Mouse (Mus musculus): ENCODE results near the gene Rwdd4a. TPM values are rescaled to one million over a fixed set of nuclear protein-coding genes. Genes with fewer than 3 reads are reported as not detected.

Gene Rwdd4a
- polyA plus RNA-seq, 1 experiment = 29.1 TPM

DNA sequence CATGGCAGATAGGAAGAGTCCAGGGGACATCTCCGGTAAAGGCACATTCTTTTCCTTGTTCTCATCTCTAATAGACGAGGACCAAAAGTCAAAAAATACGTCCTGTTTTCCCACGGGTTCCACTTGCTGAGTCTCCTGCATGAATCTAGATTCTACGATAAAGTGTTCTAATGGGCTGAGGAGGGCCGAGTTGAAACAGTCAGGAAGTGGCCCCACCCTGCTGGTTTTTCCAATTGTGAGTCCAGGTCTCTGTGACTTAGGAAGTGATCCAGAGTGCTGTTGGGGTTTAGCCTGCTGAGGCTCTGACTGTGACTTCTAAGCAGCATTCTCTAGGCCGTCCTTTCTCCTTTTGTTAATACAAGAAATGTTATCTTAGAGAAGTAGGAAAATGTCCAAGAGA, 23.0 kb downstream of the Rwdd4a start:
- no peak overlapping the region for H3K4me3 ChIP-seq (ENCODE audit: insufficient read depth, low read depth, low read length)
- H3K27ac ChIP-seq (replicated peaks; ENCODE audit: low read depth, low read length) = peak overlapping the region; percentile 42
- no peaks in the 10 kb centered on the region; the same call in 1 of the 2 replicates for H3K4me1 ChIP-seq (ENCODE audit: control insufficient read depth, insufficient read depth, insufficient read length, low read length)

DNA sequence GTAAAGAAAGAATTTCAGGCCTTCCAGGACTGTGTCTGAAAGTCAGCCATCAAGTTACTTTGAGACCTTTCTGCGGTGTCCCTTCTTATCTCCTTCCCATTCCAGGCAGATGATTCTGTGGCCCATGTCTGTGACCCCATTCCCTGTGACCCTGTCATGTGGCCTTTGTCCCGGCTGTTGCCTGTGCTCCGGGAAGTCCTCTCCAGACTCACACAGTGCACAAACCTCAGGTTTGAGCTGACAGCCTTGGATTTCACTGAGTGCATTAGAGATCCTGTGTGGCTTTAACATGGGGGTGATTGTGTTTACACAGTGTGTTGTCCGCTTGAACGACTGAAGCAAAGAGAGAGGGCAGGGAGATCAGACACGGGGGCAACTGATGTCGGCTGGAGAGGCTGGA, 24.8 kb downstream of the Rwdd4a start:
- no peaks in the 10 kb centered on the region; the same call in 1 of the 2 replicates for H3K4me1 ChIP-seq (ENCODE audit: control insufficient read depth, insufficient read depth, insufficient read length, low read length)
- no peak overlapping the region for H3K27ac ChIP-seq (replicated peaks; ENCODE audit: low read depth, low read length)
- H3K4me3 ChIP-seq (ENCODE audit: insufficient read depth, low read depth, low read length) = no peak overlapping the region

DNA sequence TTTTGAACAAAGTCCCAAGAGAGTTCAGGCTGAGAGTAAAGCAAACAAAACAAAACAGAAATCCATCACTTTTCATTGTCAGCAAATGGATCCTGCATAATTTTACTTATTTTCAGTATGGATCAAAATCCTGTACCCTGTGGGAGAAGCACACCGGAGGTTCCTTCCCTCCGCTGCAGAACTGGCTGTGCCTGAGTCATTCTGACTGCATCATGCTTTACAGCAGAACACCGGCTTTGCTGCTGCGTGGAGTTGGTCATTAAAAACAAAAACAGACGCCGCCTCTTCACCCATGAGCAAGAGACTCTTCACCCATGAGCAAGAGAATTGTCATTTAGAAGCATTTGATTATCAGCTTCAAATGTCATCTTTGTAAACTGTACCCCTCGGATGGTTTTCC, 27.3 kb downstream of the Rwdd4a start:
- no peaks in the 10 kb centered on the region; the same call in 1 of the 2 replicates for H3K4me1 ChIP-seq (ENCODE audit: control insufficient read depth, insufficient read depth, insufficient read length, low read length)
- H3K4me3 ChIP-seq (ENCODE audit: insufficient read depth, low read depth, low read length) = no peak overlapping the region
- H3K27ac ChIP-seq (replicated peaks; ENCODE audit: low read depth, low read length) = no peak overlapping the region

DNA sequence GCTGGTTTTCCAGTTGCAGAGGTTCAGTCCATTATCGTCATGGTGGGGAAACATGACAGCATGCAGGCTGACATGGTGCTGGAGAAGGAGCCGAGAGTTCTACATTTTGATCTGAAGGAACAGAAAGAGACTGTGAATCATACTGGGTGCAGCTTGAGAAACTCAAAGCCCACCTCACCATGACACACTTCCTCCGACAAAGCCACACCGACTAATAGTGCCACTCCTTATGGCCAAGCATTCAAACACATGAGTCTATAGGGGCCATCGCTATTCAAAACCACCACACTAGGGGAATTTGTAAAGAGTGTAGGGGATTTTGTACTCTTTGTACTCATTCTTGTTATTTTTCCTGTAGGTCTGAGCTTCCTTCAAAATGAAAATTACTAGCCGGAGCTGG, 33.1 kb downstream of the Rwdd4a start:
- no peaks in the 10 kb centered on the region for H3K4me1 ChIP-seq (ENCODE audit: control insufficient read depth, insufficient read depth, insufficient read length, low read length)
- H3K4me3 ChIP-seq (ENCODE audit: insufficient read depth, low read depth, low read length) = no peak overlapping the region
- no peak overlapping the region for H3K27ac ChIP-seq (replicated peaks; ENCODE audit: low read depth, low read length)

DNA sequence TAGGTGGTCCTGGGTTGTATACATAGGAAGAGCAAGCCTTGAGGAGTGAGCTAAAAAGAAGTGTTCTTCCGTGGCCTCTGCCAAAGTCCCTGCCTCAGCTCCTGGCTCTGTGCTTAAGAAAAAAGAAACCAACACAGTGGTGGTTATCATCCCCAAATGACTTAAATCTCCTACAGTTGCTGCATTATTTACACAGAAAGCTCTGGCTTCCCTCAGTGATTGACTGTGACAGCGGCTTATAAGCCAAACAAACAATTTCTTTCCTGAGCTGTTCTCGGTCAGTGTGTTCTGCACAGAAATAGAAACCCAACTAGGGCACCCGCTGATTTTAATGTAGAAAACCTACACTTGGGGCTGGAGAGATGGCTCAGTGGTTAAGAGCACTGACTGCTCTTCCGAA, 34.6 kb downstream of the Rwdd4a start:
- Histone ChIP-seq H3K27ac (replicated peaks; ENCODE audit: low read depth, low read length) (no peak overlapping the region), H3K4me1 (ENCODE audit: control insufficient read depth, insufficient read depth, insufficient read length, low read length) (no peaks in the 10 kb centered on the region), H3K4me3 (ENCODE audit: insufficient read depth, low read depth, low read length) (no peak overlapping the region)

DNA sequence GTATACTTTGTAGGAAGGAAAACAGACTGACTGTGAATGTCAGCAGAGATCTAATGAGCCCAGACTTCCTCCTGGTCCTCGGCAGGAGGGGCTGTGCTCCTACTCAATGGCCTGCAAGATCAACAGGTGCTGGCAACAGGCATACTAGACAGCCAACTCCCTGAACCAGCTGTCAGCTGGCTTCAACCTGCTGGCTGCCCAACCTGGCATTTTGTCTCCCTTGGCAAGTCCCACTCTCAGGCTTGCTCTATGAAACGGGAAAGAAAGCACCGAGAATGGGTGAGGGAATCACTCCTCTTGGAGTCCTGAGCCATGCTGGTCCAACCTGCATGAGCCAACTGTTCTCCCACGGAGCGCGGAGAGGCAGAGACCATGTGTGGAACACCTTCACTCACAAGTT, 36.7 kb downstream of the Rwdd4a start:
- H3K27ac ChIP-seq (replicated peaks; ENCODE audit: low read depth, low read length) = no peak overlapping the region
- H3K4me1 ChIP-seq (ENCODE audit: control insufficient read depth, insufficient read depth, insufficient read length, low read length) = no peaks in the 10 kb centered on the region
- no peak overlapping the region for H3K4me3 ChIP-seq (ENCODE audit: insufficient read depth, low read depth, low read length)

DNA sequence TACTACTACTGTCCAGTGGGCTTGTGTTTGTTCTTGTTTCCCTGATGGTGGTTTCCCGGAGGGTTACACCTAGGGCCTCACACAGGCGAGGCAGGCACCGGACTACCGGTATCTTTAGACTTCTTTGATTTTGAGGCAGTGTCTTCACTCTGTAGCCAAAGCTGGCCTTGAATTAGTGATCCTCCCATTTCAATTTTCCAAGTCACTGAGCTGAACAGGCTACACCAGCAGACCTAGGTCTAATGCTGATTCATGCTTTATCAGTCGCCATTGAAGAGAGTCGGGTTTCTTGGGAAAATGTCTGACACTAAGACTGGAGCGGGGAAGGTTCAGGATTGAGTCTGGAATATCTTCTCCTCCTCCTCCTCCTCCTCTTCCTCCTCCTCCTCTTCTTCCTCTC, 40.0 kb downstream of the Rwdd4a start:
- no peak overlapping the region for H3K4me3 ChIP-seq (ENCODE audit: insufficient read depth, low read depth, low read length)
- H3K27ac ChIP-seq (replicated peaks; ENCODE audit: low read depth, low read length) = no peak overlapping the region
- H3K4me1 ChIP-seq (ENCODE audit: control insufficient read depth, insufficient read depth, insufficient read length, low read length) = no peaks in the 10 kb centered on the region

DNA sequence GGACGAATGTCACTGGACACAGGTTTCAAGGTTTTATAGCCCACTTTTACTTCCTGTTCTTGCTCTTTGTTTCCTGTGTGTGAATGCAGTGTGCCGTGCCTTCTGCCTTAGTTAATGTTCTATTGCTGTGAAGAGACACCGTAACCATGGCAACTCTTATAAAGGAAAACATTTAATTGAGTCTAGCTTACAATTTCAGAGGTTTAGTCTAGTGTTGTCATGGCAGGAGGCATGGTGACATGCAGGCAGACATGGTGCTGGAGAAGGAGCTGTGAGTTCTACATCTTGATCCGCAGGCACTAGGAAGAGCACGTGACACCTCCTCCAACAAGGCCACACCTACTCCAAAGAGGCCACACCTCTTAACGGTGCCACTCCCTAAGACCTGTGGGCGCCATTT, 48.0 kb downstream of the Rwdd4a start:
- Histone ChIP-seq H3K4me3 (ENCODE audit: insufficient read depth, low read depth, low read length) (no peak overlapping the region), H3K4me1 (ENCODE audit: control insufficient read depth, insufficient read depth, insufficient read length, low read length) (no peaks in the 10 kb centered on the region), H3K27ac (replicated peaks; ENCODE audit: low read depth, low read length) (no peak overlapping the region)

DNA sequence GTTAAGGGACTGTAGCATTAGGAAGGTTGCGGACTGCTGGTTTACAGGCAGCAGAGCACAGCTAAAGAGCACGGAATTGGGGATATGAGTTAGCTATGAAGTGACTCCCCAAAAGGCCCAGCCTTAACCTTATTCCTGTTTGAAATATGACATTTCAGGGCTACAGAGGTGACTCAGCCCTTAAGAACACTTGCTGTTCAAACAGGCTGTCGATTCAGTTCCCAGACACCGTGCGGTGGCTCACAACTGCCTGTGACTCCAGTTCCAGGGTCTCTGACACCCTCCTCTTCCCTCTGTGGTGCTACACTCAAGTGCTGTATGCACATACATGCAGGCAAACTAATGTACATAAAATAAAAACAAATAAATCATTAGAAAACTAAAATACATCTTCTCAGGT, 55.2 kb downstream of the Rwdd4a start:
- Histone ChIP-seq H3K27ac (replicated peaks; ENCODE audit: low read depth, low read length) (no peak overlapping the region), H3K4me1 (ENCODE audit: control insufficient read depth, insufficient read depth, insufficient read length, low read length) (no peaks in the 10 kb centered on the region), H3K4me3 (ENCODE audit: insufficient read depth, low read depth, low read length) (no peak overlapping the region)

DNA sequence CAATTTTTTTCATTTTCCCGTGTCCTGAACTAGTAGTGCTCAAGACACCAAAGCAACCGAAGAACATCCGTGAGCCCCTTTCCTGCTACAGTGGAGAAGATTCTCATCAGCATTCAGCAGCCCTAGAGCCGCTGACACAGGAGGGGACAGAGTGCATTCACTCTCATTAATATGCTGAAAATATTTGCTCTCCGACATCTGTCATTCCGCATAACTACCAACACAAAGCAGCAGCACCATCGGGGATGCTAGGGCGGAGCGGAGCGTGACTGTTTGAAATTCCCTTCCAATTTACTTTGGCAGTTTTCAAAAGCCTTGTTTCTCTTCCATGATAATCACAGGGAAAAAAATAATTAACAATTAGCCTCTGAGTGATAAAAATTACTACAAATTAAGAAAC, 56.9 kb downstream of the Rwdd4a start:
- H3K4me1 ChIP-seq (ENCODE audit: control insufficient read depth, insufficient read depth, insufficient read length, low read length) = no peaks in the 10 kb centered on the region
- no peak overlapping the region for H3K4me3 ChIP-seq (ENCODE audit: insufficient read depth, low read depth, low read length)
- no peak overlapping the region for H3K27ac ChIP-seq (replicated peaks; ENCODE audit: low read depth, low read length)

DNA sequence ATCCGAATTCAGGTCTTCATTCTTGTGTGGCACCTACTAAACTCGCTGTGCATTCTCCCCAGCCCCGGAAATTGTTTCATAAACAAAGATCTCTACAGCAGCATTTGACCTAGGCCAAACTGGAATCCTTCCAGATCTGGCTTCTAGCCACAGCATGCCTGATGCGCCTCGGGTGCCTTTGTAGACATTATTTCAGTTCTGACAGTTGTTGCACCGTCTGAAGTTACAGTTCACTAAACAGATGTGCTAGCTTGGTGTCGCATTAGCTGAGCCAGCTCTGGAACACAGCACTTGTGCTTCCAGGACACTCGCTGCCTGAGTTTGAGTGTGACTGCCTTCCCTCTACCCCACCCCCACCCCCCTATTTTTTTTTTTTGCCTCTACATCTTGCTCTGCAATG, 67.2 kb downstream of the Rwdd4a start:
- Histone ChIP-seq H3K27ac (replicated peaks; ENCODE audit: low read depth, low read length) (no peak overlapping the region), H3K4me3 (ENCODE audit: insufficient read depth, low read depth, low read length) (no peak overlapping the region), H3K4me1 (ENCODE audit: control insufficient read depth, insufficient read depth, insufficient read length, low read length) (no peaks in the 10 kb centered on the region)

Other genes starting within 250 kb of the Rwdd4a start
- 4.0 and 6.5 TPM in 2 replicates for gene Stox2, start 87.3 kb upstream of the Rwdd4a start, polyA plus RNA-seq (2012; ENCODE audit: insufficient read depth, insufficient read length, missing spikeins)
- gene Trappc11, start 194 bp upstream of the Rwdd4a start, polyA plus RNA-seq (2012; ENCODE audit: insufficient read depth, insufficient read length, missing spikeins) = 12.4 and 12.6 TPM in 2 replicates
- gene Ing2, start 141.9 kb downstream of the Rwdd4a start, polyA plus RNA-seq (2012; ENCODE audit: insufficient read depth, insufficient read length, missing spikeins) = 8.8 and 15.4 TPM in 2 replicates
- 5.0 and 6.1 TPM in 2 replicates for gene Cdkn2aip, start 180.3 kb downstream of the Rwdd4a start, polyA plus RNA-seq (2012; ENCODE audit: insufficient read depth, insufficient read length, missing spikeins)